Mouse (Mus musculus) neural tube, embryonic 15.5 days (tissue): ENCODE results near the gene Pip5k1c. TPM values are rescaled to one million over a fixed set of nuclear protein-coding genes. Genes with fewer than 3 reads are reported as not detected.
A peak's percentile ranks its signal among the peaks of the same experiment; 100 is the strongest.

Source experiments
- ATAC-seq: fragments of 200-750 bp; cut with Nextera tagmentation; 2 replicates; pipeline ENCODE4 v1.8.0; 2017; ENCODE audit warnings: mild to moderate bottlenecking, moderate TSS enrichment, moderate library complexity; ENCODE audit not compliant: low FRiP score
- H3K27ac ChIP-seq: fragments of 300-500 bp; sonication (generic); replicated peaks from 2 replicates; pipeline ENCODE4 v1.5.1; 2015; ENCODE audit warnings: mild to moderate bottlenecking, inconsistent platforms
- H3K27me3 ChIP-seq: fragments of 300-500 bp; sonication (generic); replicated peaks from 2 replicates; pipeline ENCODE4 v1.6.1; 2015; ENCODE audit warnings: inconsistent platforms
- H3K36me3 ChIP-seq: fragments of 300-500 bp; sonication (generic); 2 replicates; pipeline ENCODE4 v1.6.1; 2015; ENCODE audit warnings: inconsistent platforms
- H3K4me1 ChIP-seq: fragments of 300-500 bp; sonication (generic); 2 replicates; pipeline ENCODE4 v1.6.1; 2015; ENCODE audit warnings: inconsistent platforms
- H3K4me2 ChIP-seq: fragments of 300-500 bp; sonication (generic); 2 replicates; pipeline ENCODE4 v1.6.1; 2015; ENCODE audit warnings: inconsistent platforms, mild to moderate bottlenecking, moderate library complexity
- H3K4me3 ChIP-seq: fragments of 300-500 bp; sonication (generic); replicated peaks from 2 replicates; pipeline ENCODE4 v1.5.1; 2015; ENCODE audit warnings: mild to moderate bottlenecking, inconsistent platforms
- H3K9ac ChIP-seq: fragments of 300-500 bp; sonication (generic); replicated peaks from 2 replicates; pipeline ENCODE4 v1.6.1; 2015; ENCODE audit warnings: mild to moderate bottlenecking, inconsistent platforms
- H3K9me3 ChIP-seq: fragments of 300-500 bp; sonication (generic); replicated peaks from 2 replicates; pipeline ENCODE4 v1.6.1; 2016; ENCODE audit warnings: inconsistent platforms
- WGBS: fragments of 180-500 bp; shearing (Covaris S2); methylation state at CpG from one replicate; pipeline ENCODE4 v1.1.7; 2015; ENCODE audit warnings: mixed read lengths; 5-methylcytosine and 5-hydroxymethylcytosine counted together
- polyA plus RNA-seq: library from polyadenylated mRNA; unstranded; fragments of >200 nt; fragmentation: Nextera tagmentation; extraction: Ambion mirVana; gene quantifications from 2 replicates; pipeline ENCODE4 v1.2.1, GENCODE M21; 2015

Pip5k1c gene
- polyA plus RNA-seq, 1 experiment from 2014 or later = 124 TPM

DNA sequence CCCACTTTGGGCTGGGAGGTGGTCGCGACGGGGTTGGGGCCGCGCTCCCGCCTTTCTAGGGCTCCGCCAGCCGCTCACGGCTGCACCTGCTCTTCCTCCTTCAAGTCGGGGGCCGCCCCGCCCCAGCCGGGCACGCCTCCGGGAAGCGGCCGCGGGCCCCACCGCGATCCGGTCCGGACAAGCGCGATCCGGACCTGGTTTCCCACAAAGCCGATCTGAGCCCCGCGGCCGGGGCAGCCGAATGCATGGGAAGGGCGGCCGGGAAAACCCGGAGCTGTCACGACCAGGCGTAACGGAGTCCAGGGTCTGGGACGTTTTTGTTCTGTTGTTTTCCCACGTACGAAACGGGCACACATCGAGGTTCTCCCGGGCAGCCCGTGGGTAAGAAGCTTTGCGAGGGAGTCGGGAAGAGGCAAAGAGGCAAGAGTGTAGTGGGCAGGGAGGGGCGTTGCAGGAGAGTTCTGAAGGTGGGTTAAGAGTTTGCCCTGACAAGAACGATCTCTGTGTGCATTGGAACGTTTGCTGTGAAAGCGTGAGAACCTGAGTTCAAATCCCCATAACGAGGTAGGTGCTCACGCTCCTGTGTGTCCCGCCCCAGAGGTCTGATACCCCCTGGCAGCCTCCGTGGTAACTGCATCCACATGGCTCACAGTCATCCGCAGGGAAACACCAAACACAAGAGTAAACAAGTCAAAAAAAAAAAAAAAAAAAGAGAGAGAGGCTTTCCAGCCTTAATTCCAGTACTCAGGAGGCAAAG is 6.9 kb upstream of the Pip5k1c start:
- H3K36me3 ChIP-seq = no peaks in the 10 kb centered on the region
- H3K27ac ChIP-seq = no peak overlapping the region
- WGBS = 3% methylated on average over 54 of the region's 54 CpGs
- peak; percentile 67 for ATAC-seq
- H3K4me2 ChIP-seq = peak overlapping the region; percentile 94
- peak overlapping the region; percentile 55 for H3K9ac ChIP-seq
- peaks cover 27% of the 10 kb centered on the region for H3K4me1 ChIP-seq
- no peaks in the 10 kb centered on the region for H3K9me3 ChIP-seq
- H3K4me3 ChIP-seq = peak overlapping the region; percentile 51
- peaks cover 51% of the 10 kb centered on the region for H3K27me3 ChIP-seq

DNA sequence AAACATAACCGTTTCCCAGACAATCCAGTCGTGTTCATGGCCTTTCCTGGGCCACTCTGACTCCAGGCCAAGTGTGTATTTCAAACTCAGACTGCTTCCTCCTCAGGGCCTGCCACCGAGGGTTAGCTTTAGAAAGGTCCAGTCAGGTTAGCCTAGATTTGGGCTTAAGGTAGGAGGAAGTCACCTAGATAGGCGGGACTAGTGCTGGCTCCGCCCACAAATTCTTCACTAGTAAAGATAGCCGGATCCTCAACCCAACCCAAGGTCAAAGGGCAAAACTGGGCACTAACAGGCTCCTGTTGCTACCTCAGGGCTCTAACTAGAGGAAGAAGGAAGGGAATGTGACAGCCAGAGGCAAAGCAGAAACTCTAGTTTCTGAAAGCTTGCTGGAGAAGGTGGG is 6.2 kb upstream of the Pip5k1c start:
- Histone ChIP-seq H3K4me2 (no peak overlapping the region), H3K27me3 (peaks cover 57% of the 10 kb centered on the region), H3K27ac (no peak overlapping the region), H3K9me3 (no peaks in the 10 kb centered on the region), H3K4me3 (no peak overlapping the region), H3K36me3 (no peaks in the 10 kb centered on the region), H3K4me1 (peaks cover 31% of the 10 kb centered on the region), H3K9ac (no peak overlapping the region)
- 53% methylated on average over 6 of the region's 6 CpGs for WGBS
- ATAC-seq = no peak

DNA sequence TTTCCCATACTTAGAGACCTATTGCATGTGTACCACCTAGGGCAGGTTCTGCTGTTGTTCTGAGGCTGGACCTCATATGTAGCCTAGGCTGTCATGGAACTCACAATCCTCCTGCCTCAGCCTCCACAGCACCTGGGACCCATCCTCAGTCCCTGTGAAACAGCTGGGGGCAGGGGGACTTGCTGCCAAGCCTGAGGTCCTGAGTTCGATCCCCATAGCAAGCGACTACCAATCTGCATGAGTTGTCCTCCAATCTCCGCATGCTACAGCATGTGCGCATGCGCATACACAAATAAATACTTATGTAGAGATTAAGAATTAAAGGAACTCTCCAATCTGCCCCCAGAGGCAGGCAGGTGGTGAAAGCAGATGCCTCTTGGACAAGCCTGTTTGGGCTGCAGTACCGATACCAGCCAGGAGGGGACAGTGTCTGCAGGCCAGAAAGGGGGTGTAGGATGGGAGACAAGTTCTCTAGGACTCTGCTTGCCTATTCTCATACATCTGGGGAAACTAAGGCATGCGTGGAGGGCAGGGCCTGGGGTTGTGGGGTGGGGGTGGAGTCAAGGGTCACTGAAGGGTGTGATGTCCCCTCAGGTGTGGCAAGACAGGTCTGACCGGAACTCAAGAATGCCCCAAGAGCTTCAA is 5.1 kb upstream of the Pip5k1c start:
- Histone ChIP-seq H3K4me1 (peaks cover 31% of the 10 kb centered on the region), H3K27me3 (peaks cover 57% of the 10 kb centered on the region), H3K4me3 (no peak overlapping the region), H3K9ac (no peak overlapping the region), H3K36me3 (no peaks in the 10 kb centered on the region), H3K9me3 (no peaks in the 10 kb centered on the region), H3K27ac (no peak overlapping the region), H3K4me2 (no peak overlapping the region)
- ATAC-seq = no peak
- WGBS = 72% methylated on average over 8 of the region's 8 CpGs

DNA sequence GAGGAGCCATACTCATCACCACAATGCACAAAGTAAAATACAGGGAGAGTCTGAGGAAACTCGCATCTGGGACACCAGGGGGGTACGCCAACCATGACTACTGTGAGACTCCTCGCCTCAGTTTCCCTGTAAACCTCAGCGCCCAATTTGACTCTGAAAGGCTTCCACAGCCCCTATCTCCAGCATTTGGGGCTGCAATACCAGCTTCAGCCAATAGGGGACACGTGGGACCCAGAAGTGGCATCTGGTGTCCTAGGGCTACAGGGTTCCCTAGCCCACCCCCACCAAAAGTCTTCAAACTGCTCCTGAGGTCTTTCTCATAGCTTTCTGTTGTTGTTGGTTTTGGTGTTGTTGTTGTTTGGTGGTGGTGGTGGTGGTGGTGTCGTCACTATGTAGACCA is 4.2 kb upstream of the Pip5k1c start:
- no peak overlapping the region for H3K27ac ChIP-seq
- H3K36me3 ChIP-seq = no peaks in the 10 kb centered on the region
- peaks cover 50% of the 10 kb centered on the region for H3K27me3 ChIP-seq
- no peaks in the 10 kb centered on the region for H3K9me3 ChIP-seq
- no peak overlapping the region for H3K4me3 ChIP-seq
- WGBS = 38% methylated on average over 6 of the region's 6 CpGs
- ATAC-seq = no peak
- H3K4me2 ChIP-seq = no peak overlapping the region
- H3K9ac ChIP-seq = no peak overlapping the region
- H3K4me1 ChIP-seq = peaks cover 33% of the 10 kb centered on the region

DNA sequence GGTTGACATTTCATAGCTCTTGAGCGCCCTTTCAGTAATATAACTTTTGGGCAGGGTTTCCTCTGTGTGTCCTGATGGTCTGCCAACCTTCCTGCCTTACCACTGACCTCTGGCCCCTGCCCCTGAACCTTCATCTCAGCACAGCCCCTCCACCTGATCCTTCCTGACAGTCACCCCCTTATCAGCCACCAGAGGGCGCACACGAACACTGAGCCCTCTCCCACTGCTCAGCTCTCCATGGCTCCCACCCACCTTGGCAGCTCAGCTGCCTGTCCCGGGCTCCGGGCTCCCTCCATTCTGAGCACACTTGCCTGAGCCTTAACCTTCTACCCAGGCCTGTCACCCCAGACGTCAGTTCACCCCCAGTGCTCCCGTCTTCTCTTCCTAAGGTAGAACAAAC is 3.5 kb upstream of the Pip5k1c start:
- H3K4me1 ChIP-seq = peaks cover 39% of the 10 kb centered on the region
- WGBS = 6% methylated on average over 7 of the region's 7 CpGs
- H3K27ac ChIP-seq = no peak overlapping the region
- H3K4me2 ChIP-seq = no peak overlapping the region
- H3K9ac ChIP-seq = no peak overlapping the region
- H3K27me3 ChIP-seq = peaks cover 43% of the 10 kb centered on the region
- H3K9me3 ChIP-seq = no peaks in the 10 kb centered on the region
- no peaks in the 10 kb centered on the region for H3K36me3 ChIP-seq
- no peak overlapping the region for H3K4me3 ChIP-seq
- no peak for ATAC-seq

DNA sequence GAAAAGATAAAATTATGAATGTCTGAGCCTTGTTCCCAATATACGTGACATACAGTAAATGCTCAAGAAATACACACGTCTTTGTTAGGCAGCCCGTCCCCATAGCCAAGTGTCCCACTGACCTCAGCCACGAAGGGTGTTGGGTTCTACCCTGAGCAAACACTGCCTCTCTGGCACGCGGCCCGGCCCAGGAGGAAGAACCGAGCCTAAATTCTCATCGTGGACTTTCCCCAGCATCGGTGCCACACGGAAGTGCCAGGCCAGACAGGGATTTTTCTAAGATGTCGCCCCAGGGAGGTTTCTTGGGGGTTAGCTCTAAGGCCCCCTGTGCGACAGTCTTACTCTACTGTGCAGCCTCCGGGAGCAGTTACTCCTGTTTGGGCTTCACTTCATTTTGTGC is 3.0 kb upstream of the Pip5k1c start:
- no peak overlapping the region for H3K9ac ChIP-seq
- H3K4me2 ChIP-seq = no peak overlapping the region
- no peak overlapping the region for H3K27ac ChIP-seq
- H3K9me3 ChIP-seq = no peaks in the 10 kb centered on the region
- WGBS = 58% methylated on average over 14 of the region's 14 CpGs
- ATAC-seq = no peak
- H3K36me3 ChIP-seq = no peaks in the 10 kb centered on the region
- H3K27me3 ChIP-seq = peaks cover 38% of the 10 kb centered on the region
- no peak overlapping the region for H3K4me3 ChIP-seq
- peaks cover 44% of the 10 kb centered on the region for H3K4me1 ChIP-seq

DNA sequence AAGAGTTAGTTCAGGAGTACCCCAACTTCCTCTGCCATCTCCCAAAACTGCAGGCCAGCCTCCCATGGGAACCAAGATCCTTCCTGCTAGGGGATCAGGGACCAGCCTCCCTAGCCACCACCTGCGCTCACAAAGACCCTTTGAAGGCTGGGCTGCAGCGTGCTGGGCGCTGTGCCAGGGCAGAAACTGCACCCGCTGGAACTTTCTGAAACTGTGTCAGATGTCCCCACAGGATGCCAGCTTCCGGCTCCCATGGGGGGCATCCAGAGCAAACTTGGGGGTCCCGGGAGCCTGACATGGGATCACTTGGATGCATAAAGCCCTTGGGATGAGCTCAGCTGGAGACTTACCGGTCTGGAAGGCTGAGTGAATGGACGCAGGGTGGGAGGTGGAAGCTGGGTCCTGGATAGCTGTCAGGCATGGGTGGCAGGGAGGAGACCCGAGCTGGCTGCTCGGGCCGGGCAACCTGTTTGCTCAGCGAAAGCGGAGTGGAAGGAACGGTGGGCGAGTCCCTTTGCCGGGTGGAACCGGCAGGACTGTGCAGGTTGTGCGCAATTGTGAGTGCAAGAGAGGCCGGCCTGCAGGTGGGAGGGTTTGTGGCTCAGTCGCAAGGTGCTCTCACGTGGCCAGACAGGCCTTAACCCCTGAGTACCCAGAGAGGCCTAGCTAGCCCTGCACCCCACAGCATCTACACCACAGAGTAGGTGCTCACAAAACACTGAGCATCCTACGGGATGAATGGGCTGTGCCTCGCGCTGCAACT is 1.9 kb upstream of the Pip5k1c start:
- H3K4me1 ChIP-seq = peaks cover 45% of the 10 kb centered on the region
- H3K27ac ChIP-seq = no peak overlapping the region
- peak overlapping the region; percentile 24; the same call in 1 of the 2 replicates for H3K4me2 ChIP-seq
- H3K9me3 ChIP-seq = no peaks in the 10 kb centered on the region
- H3K9ac ChIP-seq = no peak overlapping the region
- no peak overlapping the region for H3K4me3 ChIP-seq
- WGBS = 12% methylated on average over 24 of the region's 24 CpGs
- no peaks in the 10 kb centered on the region for H3K36me3 ChIP-seq
- no peak for ATAC-seq
- peaks cover 30% of the 10 kb centered on the region for H3K27me3 ChIP-seq

DNA sequence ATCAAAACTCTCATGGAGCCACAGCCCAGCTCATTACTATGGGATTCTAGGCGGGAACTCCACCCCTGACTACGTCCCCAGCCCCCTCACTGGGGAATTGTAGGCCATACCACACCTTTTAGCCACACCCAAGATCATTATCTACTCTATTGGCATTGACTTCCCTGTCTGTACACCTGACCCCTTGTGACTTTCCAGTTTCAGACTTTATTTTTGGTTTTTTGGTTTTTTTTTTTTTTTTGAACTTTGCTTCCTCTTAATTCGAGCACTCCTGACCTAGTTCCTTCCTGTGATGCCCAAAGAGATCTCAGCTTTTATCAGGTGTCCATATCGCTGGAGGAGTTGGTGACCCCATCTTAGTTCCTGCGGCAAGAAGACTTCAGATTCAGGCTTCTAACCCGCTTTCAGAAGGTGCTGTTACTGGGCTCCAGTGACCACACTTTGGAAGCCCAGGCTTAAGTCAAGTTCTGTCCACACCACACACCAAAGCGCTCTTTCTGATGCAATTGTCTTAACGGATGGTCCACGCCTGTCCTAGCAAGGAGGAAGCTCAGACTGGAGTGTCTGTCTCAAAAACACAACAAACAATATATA is 1.2 kb upstream of the Pip5k1c start, which contains the start of gene Tjp3:
Tjp3 (minus strand) TSS at position 71 of the 594 bp plus-strand sequence.
- no peak for ATAC-seq
- H3K4me1 ChIP-seq = peaks cover 46% of the 10 kb centered on the region
- peaks cover 30% of the 10 kb centered on the region for H3K27me3 ChIP-seq
- no peaks in the 10 kb centered on the region for H3K36me3 ChIP-seq
- H3K9ac ChIP-seq = no peak within 1 kb of the TSS
- H3K4me3 ChIP-seq = peak within 1 kb of the TSS; percentile 90
- H3K4me2 ChIP-seq = peak within 1 kb of the TSS; percentile 95
- WGBS = 80% methylated on average over 9 of the region's 9 CpGs
- H3K9me3 ChIP-seq = no peaks in the 10 kb centered on the region
- H3K27ac ChIP-seq = 0 out of 2 replicates have a peak within 1 kb of the TSS, but pooled peaks have one; percentile 4

DNA sequence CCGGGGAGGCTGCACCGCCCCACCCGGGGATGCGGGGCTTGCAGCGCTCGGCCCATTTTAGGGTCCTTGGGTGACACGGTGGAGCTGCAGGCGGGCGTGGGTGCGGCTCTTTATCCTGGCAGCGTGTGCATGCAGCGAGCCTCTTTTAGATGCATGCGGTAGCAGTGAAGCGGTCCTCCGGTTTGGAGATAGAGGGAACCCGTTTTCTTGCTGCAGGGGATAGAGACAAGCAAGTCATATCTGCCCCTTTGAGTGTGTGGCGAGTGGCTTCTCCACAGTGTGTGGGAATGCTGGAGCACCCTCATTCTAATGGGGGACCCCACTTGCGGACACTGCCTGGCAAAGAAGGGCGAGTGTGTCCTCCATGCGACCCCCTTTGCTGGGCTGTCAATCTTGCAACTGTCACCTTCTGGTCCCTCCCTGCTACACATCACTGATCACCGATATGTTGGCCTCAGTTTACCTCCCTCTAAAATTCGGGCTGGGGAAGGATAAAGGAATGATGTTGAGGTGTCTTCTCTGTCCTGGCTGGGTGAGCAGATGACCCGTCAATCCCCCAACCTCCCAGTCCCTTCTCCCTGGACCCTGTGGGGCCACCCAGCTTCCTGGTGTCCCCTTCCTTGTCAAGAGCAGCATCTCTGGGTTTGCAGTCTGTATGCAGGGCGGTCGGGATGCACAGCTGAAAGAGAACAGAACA is 719 bp downstream of the Pip5k1c start:
- ATAC-seq = peak; percentile 25
- peaks cover 52% of the 10 kb centered on the region for H3K4me1 ChIP-seq
- H3K4me2 ChIP-seq = peak overlapping the region; percentile 95
- H3K9me3 ChIP-seq = no peaks in the 10 kb centered on the region
- H3K36me3 ChIP-seq = no peaks in the 10 kb centered on the region
- H3K4me3 ChIP-seq = peak overlapping the region; percentile 90
- H3K27me3 ChIP-seq = peaks cover 22% of the 10 kb centered on the region
- H3K9ac ChIP-seq = peak overlapping the region; percentile 91
- H3K27ac ChIP-seq = peak overlapping the region; percentile 88
- WGBS = 3% methylated on average over 25 of the region's 25 CpGs

DNA sequence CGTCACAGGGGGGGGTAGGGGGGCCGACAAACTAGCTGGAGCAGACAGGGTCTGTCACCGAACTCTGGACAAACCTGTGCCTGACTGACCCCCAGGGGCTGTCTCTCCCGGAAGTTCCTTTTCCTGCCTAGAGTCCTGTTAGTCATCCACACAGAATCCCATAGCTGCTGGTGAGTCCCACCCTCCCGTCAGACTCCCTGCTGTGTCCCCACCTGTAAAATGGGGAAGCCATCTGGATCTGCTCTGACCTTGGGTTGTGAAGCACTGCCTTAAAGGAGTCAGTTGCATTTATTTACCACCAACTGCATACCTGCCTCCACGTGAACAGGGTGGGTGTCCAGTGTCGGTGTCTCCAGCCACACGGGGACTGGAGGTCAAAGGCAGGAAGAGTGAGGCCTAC is 1.7 kb downstream of the Pip5k1c start:
- Histone ChIP-seq H3K9ac (peak overlapping the region; percentile 91), H3K27ac (peak overlapping the region; percentile 88; the same call in 1 of the 2 replicates), H3K4me2 (peak overlapping the region; percentile 95), H3K36me3 (no peaks in the 10 kb centered on the region), H3K4me1 (peaks cover 51% of the 10 kb centered on the region), H3K27me3 (peaks cover 19% of the 10 kb centered on the region), H3K4me3 (peak overlapping the region; percentile 90), H3K9me3 (no peaks in the 10 kb centered on the region)
- 46% methylated on average over 8 of the region's 8 CpGs for WGBS
- ATAC-seq = no peak

DNA sequence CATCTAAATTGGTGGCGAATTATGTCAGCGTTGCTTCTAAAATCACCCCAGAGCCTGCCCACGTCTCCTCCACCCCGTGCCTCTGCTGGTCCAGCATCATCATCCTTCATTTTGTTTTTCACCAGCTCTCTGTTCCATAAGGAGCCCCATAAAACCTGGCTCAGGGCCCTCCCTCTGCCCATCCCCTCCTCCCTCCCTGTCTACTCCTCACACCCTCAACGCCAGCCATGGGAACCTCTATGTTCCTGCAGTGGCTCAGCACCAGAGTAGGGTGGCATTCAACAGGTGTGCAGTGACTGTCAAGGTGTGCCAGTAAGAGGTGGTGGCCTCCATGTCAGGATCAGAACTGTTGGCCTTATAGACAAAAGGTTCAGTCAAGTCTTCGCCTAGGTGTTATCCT is 2.4 kb downstream of the Pip5k1c start:
- WGBS = 98% methylated on average over 6 of the region's 6 CpGs
- 0 out of 2 replicates have a peak overlapping the region, but pooled peaks have one; percentile 91 for H3K9ac ChIP-seq
- ATAC-seq = no peak
- no peak overlapping the region for H3K4me3 ChIP-seq
- no peaks in the 10 kb centered on the region for H3K36me3 ChIP-seq
- no peak overlapping the region for H3K27ac ChIP-seq
- peak overlapping the region; percentile 95 for H3K4me2 ChIP-seq
- peaks cover 47% of the 10 kb centered on the region for H3K4me1 ChIP-seq
- no peaks in the 10 kb centered on the region for H3K9me3 ChIP-seq
- H3K27me3 ChIP-seq = peaks cover 13% of the 10 kb centered on the region
